Mouse (Mus musculus) urinary bladder, postnatal 4 days (tissue): Measurements from ENCODE around the gene Zfp426.

Source experiments
- DNase-seq, 2 experiments: peaks; one replicate each; pipeline ENCODE4 v3.0.0; 2021 to 2022; ENCODE audit warnings: low spot score in 2 of 2

Zfp426 gene

GRCm38 (mm10) chr9:20459377-20460317 is 32.9 kb downstream of the Zfp426 start, which contains the start of gene Zfp26:
TSS of gene Zfp26 (minus strand) at chr9:20460162.
- peak; percentile 74 to 78 for DNase-seq

GRCm38 (mm10) chr9:20453647-20454046 is 38.9 kb downstream of the Zfp426 start:
- no peak for DNase-seq

GRCm38 (mm10) chr9:20451493-20451892 is 41.1 kb downstream of the Zfp426 start:
- no peak for DNase-seq

- DNase-seq: no peak
Measured at GRCm38 (mm10) chr9:20443183-20443783, 49.3 kb downstream of the Zfp426 start.

GRCm38 (mm10) chr9:20430004-20430403 is 62.5 kb downstream of the Zfp426 start:
- no peak for DNase-seq
